In genomic region chrX:163982129-163982528, GRCm38 (mm10) we compare ENCODE assay signal across 18 mouse cellular contexts.
"Had no signal": no experiment of that assay in that cellular context is flagged by ENCODE, and none has a peak within 500 bp of the region (broad histone marks: within the 10 kb centered on the region; RNA-seq: fewer than 3 reads in every experiment).

No protein-coding gene starts in this region.

- H3K9me3 ChIP-seq: lung, embryonic 15.5 days; megakaryocyte, embryonic 14.5 days; midbrain, embryonic 13.5 days; midbrain, embryonic 15.5 days; neural tube, embryonic 12.5 days; stomach, embryonic 15.5 days had no signal

- ATAC-seq: liver, postnatal 0 days; lung, postnatal 0 days; midbrain, embryonic 13.5 days; midbrain, embryonic 15.5 days had no signal

- H3K27me3 ChIP-seq: lung, embryonic 15.5 days; neural tube, embryonic 12.5 days; stomach, embryonic 15.5 days had no signal

- H3K27ac ChIP-seq: lung, embryonic 15.5 days; macrophage; midbrain, embryonic 13.5 days; midbrain, embryonic 15.5 days; neural tube, embryonic 12.5 days; stomach, embryonic 15.5 days; stomach, postnatal 0 days had no signal

- H3K4me1 ChIP-seq: lung, embryonic 15.5 days; midbrain, embryonic 13.5 days; midbrain, embryonic 15.5 days; neural tube, embryonic 12.5 days; stomach, embryonic 15.5 days had no signal

- H3K36me3 ChIP-seq: lung, embryonic 15.5 days; midbrain, embryonic 13.5 days; midbrain, embryonic 15.5 days; neural tube, embryonic 12.5 days; stomach, embryonic 15.5 days had no signal

- H3K4me3 ChIP-seq: lung, embryonic 15.5 days; megakaryocyte, embryonic 14.5 days; midbrain, embryonic 13.5 days; midbrain, embryonic 15.5 days; neural tube, embryonic 12.5 days; stomach, embryonic 15.5 days had no signal

- H3K9ac ChIP-seq: liver, postnatal 0 days; lung, embryonic 15.5 days; midbrain, embryonic 13.5 days; midbrain, embryonic 15.5 days; neural tube, embryonic 12.5 days; stomach, embryonic 15.5 days had no signal

- DNase-seq: liver, postnatal 0 days; lung, adult 2 months; lung, postnatal 14 days; lung, postnatal 36 days; right cerebral cortex, postnatal 14 days; thymus, adult 2 months; thymus, postnatal 25 days; thymus, postnatal 4 days had no signal

- H3K4me2 ChIP-seq: lung, embryonic 15.5 days; midbrain, embryonic 11.5 days; midbrain, embryonic 13.5 days; midbrain, embryonic 15.5 days; neural tube, embryonic 12.5 days; stomach, embryonic 15.5 days had no signal
